Mouse (Mus musculus) lung, postnatal 0 days (tissue): ENCODE results near the gene Aars. TPM values are rescaled to one million over a fixed set of nuclear protein-coding genes. Genes with fewer than 3 reads are reported as not detected.
"Not testable (repeated sequence)": the region's sequence is repeated elsewhere in the genome, so short reads cannot be mapped to it uniquely, and the experiment has no call there.

Experiments used
- ATAC-seq: fragments of 200-750 bp; cut with Nextera tagmentation; 2 replicates; pipeline ENCODE4 v1.8.0; 2017; ENCODE audit warnings: moderate library complexity
- DNase-seq: peaks from one replicate; pipeline ENCODE4 v3.0.0-alpha.2; 2016; ENCODE audit warnings: low spot score
- H3K27ac ChIP-seq: fragments of 300-500 bp; sonication (generic); 2 replicates; pipeline ENCODE4 v1.5.1; 2014; ENCODE audit warnings: antibody characterized with exemption, mild to moderate bottlenecking, low read length, mixed read lengths
- H3K27me3 ChIP-seq: fragments of 300-500 bp; sonication (generic); replicated peaks from 2 replicates; pipeline ENCODE4 v1.6.1; 2014; ENCODE audit warnings: low read length, mixed read lengths; ENCODE audit not compliant: insufficient read depth
- H3K36me3 ChIP-seq: fragments of 300-500 bp; sonication (generic); 2 replicates; pipeline ENCODE4 v1.6.1; 2014; ENCODE audit warnings: low read length, mixed read lengths; ENCODE audit not compliant: insufficient read depth
- H3K4me1 ChIP-seq: fragments of 300-500 bp; sonication (generic); 2 replicates; pipeline ENCODE4 v1.6.1; 2014; ENCODE audit warnings: antibody characterized with exemption, low read depth, low read length, mixed read lengths; ENCODE audit not compliant: insufficient read depth
- H3K4me2 ChIP-seq: fragments of 300-500 bp; sonication (generic); replicated peaks from 2 replicates; pipeline ENCODE4 v1.6.1; 2014; ENCODE audit warnings: low read depth, mild to moderate bottlenecking, low read length, moderate library complexity, mixed read lengths
- H3K4me3 ChIP-seq: fragments of 300-500 bp; sonication (generic); 2 replicates; pipeline ENCODE4 v1.5.1; 2014; ENCODE audit warnings: low read depth, low read length
- H3K9ac ChIP-seq: fragments of 300-500 bp; sonication (generic); replicated peaks from 2 replicates; pipeline ENCODE4 v1.6.1; 2014; ENCODE audit warnings: low read depth, mild to moderate bottlenecking
- H3K9me3 ChIP-seq: fragments of 300-500 bp; sonication (generic); 2 replicates; pipeline ENCODE4 v1.6.1; 2016; ENCODE audit warnings: low read length, mixed read lengths
- CTCF ChIP-seq: IDR thresholded peaks from 2 replicates; pipeline ENCODE4 v1.5.1; 2016; ENCODE audit warnings: antibody characterized with exemption, mild to moderate bottlenecking
- EP300 ChIP-seq: IDR thresholded peaks from 2 replicates; pipeline ENCODE4 v1.6.1; 2016; ENCODE audit warnings: antibody characterized with exemption, mild to moderate bottlenecking, control low read depth
- WGBS: fragments of 180-500 bp; shearing (Covaris S2); extraction: QIAGEN DNeasy Blood & Tissue Kit; methylation state at CpG from one replicate; pipeline ENCODE4 v1.1.7; 2014; 5-methylcytosine and 5-hydroxymethylcytosine counted together
- microRNA-seq: library from miRNA; unstranded; fragments of <30 nt; microRNA quantifications from one replicate; pipeline ENCODE4, GENCODE M21; 2016
- polyA plus RNA-seq: library from polyadenylated mRNA; unstranded; fragments of >200 nt; fragmentation: Nextera tagmentation; extraction: Ambion mirVana; gene quantifications from 2 replicates; pipeline ENCODE4 v1.2.1, GENCODE M21; 2015

The Aars gene
- polyA plus RNA-seq, 1 experiment from 2014 or later: 25.2 TPM

DNA sequence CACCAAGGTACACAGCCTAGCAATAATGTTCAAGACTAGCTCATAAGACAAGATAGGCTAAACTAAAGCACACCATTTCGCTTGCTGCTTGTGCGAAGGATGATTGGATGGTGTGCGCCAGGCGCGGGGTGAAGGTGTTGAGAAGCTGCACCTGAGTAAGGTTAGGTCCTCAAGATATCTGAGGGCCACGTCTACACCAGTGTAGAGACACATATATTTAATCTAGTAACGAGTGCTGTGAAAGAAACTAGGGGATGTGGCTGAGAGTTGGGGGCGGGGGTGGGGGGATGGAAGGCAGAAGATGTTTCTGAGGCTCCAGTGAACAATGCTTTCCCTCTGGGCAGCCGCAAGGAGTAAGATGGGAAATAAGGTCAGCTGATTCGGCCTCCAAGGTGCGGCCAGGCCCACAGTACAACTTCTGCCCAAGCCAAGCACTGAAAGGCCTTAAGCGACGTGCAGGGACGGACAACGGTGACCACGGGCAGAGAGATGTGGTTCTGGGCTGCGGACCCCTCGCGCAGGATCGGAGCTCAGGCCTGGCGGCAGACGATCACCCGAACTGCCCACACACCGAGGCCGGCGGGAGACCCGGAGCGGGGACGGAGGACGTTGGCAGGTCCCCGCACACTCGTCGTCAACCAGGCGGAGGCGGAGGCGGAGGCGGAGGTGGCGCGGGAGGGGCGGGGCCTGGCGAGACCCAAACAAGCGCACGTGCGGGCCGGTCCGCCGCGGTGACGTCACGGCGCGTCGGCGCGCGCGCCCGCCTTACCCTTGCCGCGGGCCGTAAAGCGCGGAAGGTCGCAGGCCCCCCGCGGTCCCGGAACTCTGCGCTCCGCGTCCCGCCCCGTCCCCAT, 61.1 kb downstream of the Aars start, which contains the start of gene Pdpr:
Gene Pdpr (plus strand): TSS at position 766 of the 854 bp plus-strand sequence.
- Histone ChIP-seq H3K4me1 (peaks cover 6% of the 10 kb centered on the region; the same call in 1 of the 2 replicates), H3K4me3 (peak within 1 kb of the TSS; percentile 57), H3K36me3 (no peaks in the 10 kb centered on the region), H3K9me3 (no peaks in the 10 kb centered on the region), H3K27ac (peak within 1 kb of the TSS; percentile 66), H3K27me3 (no peaks in the 10 kb centered on the region), H3K9ac (peak within 1 kb of the TSS; percentile 66), H3K4me2 (peak within 1 kb of the TSS; percentile 66)
- peak; percentile 92 for DNase-seq
- peak; percentile 96 for ATAC-seq
- 10% methylated on average over 50 of the region's 72 CpGs for WGBS
- TF ChIP-seq CTCF (no peak), EP300 (no peak)

- DNase-seq (peak; percentile 26), ATAC-seq (peak; percentile 70; the same call in 1 of the 2 replicates)
- H3K27ac ChIP-seq: peak overlapping the region; percentile 20; the same call in 1 of the 2 replicates
- not testable (repeated sequence) for H3K27me3 ChIP-seq, H3K9me3 ChIP-seq, H3K36me3 ChIP-seq, H3K4me1 ChIP-seq
- under 1% methylated on average over 17 of the region's 69 CpGs for WGBS
- H3K4me2 ChIP-seq: peak overlapping the region; percentile 66
- H3K9ac ChIP-seq: peak overlapping the region; percentile 66
- peak overlapping the region; percentile 57 for H3K4me3 ChIP-seq
Measured at GRCm38 (mm10) chr8:111094719-111095302, 61.9 kb downstream of the Aars start.

Small RNA genes lying within 50 kb of the gene (microRNA-seq; reads per million reads assigned to microRNA genes)
- not detected for gene Gm24103
- not detected for gene Mir3473d

Other genes starting within 250 kb of the Aars start
- 23.3 and 29.6 TPM in 2 replicates for gene Il34, start 227.2 kb upstream of the Aars start, polyA plus RNA-seq
- 43.3 and 46.4 TPM in 2 replicates for gene Cog4, start 186.5 kb upstream of the Aars start, polyA plus RNA-seq
- 41.1 and 45.3 TPM in 2 replicates for gene Sf3b3, start 186.4 kb upstream of the Aars start, polyA plus RNA-seq
- gene Fuk, start 130.7 kb upstream of the Aars start, polyA plus RNA-seq: 6.2 and 6.7 TPM in 2 replicates
- 15.5 and 16.7 TPM in 2 replicates for gene St3gal2, start 113.2 kb upstream of the Aars start, polyA plus RNA-seq
- gene Ddx19a, start 35.3 kb upstream of the Aars start, polyA plus RNA-seq: 6.8 and 8.4 TPM in 2 replicates
- 3.4 and 3.7 TPM in 2 replicates for gene Ddx19b, start 1.4 kb upstream of the Aars start, polyA plus RNA-seq
- 4.2 and 5.0 TPM in 2 replicates for gene Exosc6, start 23.2 kb downstream of the Aars start, polyA plus RNA-seq
- gene Clec18a, start 59.3 kb downstream of the Aars start, polyA plus RNA-seq: not detected in 2 replicates
- gene Pdpr, start 61.5 kb downstream of the Aars start, polyA plus RNA-seq: 6.5 and 7.1 TPM in 2 replicates
- 41.6 and 50.5 TPM in 2 replicates for gene Glg1, start 226.1 kb downstream of the Aars start, polyA plus RNA-seq